Mouse (Mus musculus) midbrain, postnatal 0 days (tissue): Measurements from ENCODE around the gene Hal. TPM values are rescaled to one million over a fixed set of nuclear protein-coding genes. Genes with fewer than 3 reads are reported as not detected.

Source experiments
- ATAC-seq: fragments of 200-750 bp; cut with Nextera tagmentation; 2 replicates; pipeline ENCODE4 v1.8.0; 2017; ENCODE audit warnings: moderate number of reproducible peaks, mild to moderate bottlenecking, moderate TSS enrichment, moderate library complexity; ENCODE audit not compliant: low FRiP score
- DNase-seq: peaks from one replicate; pipeline ENCODE4 v3.0.0-alpha.2; 2015; ENCODE audit warnings: low spot score
- H3K27ac ChIP-seq: fragments of 300-500 bp; sonication (generic); 2 replicates; pipeline ENCODE4 v1.5.1; 2014; ENCODE audit warnings: low read depth, mild to moderate bottlenecking, low read length, mixed read lengths
- H3K27me3 ChIP-seq: fragments of 300-500 bp; sonication (generic); 2 replicates; pipeline ENCODE4 v1.6.1; 2014; ENCODE audit warnings: low read length, control low read depth, mixed read lengths; ENCODE audit not compliant: insufficient read depth
- H3K36me3 ChIP-seq: fragments of 300-500 bp; sonication (generic); 2 replicates; pipeline ENCODE4 v1.6.1; 2014; ENCODE audit warnings: low read length, control low read depth, mixed read lengths; ENCODE audit not compliant: insufficient read depth
- H3K4me1 ChIP-seq: fragments of 300-500 bp; sonication (generic); 2 replicates; pipeline ENCODE4 v1.6.1; 2014; ENCODE audit warnings: mild to moderate bottlenecking, control low read depth, antibody characterized with exemption, low read length, mixed read lengths; ENCODE audit not compliant: insufficient read depth
- H3K4me2 ChIP-seq: fragments of 300-500 bp; sonication (generic); 2 replicates; pipeline ENCODE4 v1.6.1; 2014; ENCODE audit warnings: low read depth, mild to moderate bottlenecking, low read length, mixed read lengths; ENCODE audit not compliant: poor library complexity, severe bottlenecking
- H3K4me3 ChIP-seq: fragments of 300-500 bp; sonication (generic); 2 replicates; pipeline ENCODE4 v1.5.1; 2014; ENCODE audit warnings: low read depth, mild to moderate bottlenecking, low read length, moderate library complexity
- H3K9ac ChIP-seq: fragments of 300-500 bp; sonication (generic); replicated peaks from 2 replicates; pipeline ENCODE4 v1.6.1; 2014; ENCODE audit warnings: mild to moderate bottlenecking, low read length, moderate library complexity, mixed read lengths; ENCODE audit not compliant: poor library complexity, severe bottlenecking
- H3K9me3 ChIP-seq: fragments of 300-500 bp; sonication (generic); 2 replicates; pipeline ENCODE4 v1.6.1; 2016; ENCODE audit warnings: low read length, control low read depth
- CTCF ChIP-seq: IDR thresholded peaks from 2 replicates; pipeline ENCODE4 v1.5.1; 2016; ENCODE audit warnings: antibody characterized with exemption, mild to moderate bottlenecking
- WGBS: fragments of 180-500 bp; shearing (Covaris S2); extraction: QIAGEN DNeasy Blood & Tissue Kit; methylation state at CpG from one replicate; pipeline ENCODE4 v1.1.7; 2014; 5-methylcytosine and 5-hydroxymethylcytosine counted together
- polyA plus RNA-seq: library from polyadenylated mRNA; unstranded; fragments of >200 nt; fragmentation: Nextera tagmentation; extraction: Ambion mirVana; gene quantifications from 2 replicates; pipeline ENCODE4 v1.2.1, GENCODE M21; 2015
- total RNA-seq: library from RNA; depleted of rRNA; stranded (reverse); fragments of >200 nt; gene quantifications from 2 replicates; pipeline ENCODE4 v1.2.3, GENCODE M21; 2014

Gene Hal
- total and polyA plus RNA-seq, 2 experiments from 2014 or later, result 0.20 to 0.49 TPM

- Histone ChIP-seq H3K4me2 (no peak overlapping the region), H3K27me3 (no peaks in the 10 kb centered on the region), H3K27ac (no peak overlapping the region), H3K9ac (no peak overlapping the region), H3K4me1 (no peaks in the 10 kb centered on the region), H3K9me3 (no peaks in the 10 kb centered on the region), H3K4me3 (no peak overlapping the region), H3K36me3 (no peaks in the 10 kb centered on the region)
- DNase-seq (no peak), ATAC-seq (no peak)
- no peak for TF ChIP-seq CTCF
- 58% methylated on average over 10 of the region's 10 CpGs for WGBS
These were observed 12.8 kb downstream of the Hal start for GRCm38 (mm10) chr10:93501346-93501745.

- no peaks in the 10 kb centered on the region for H3K36me3 ChIP-seq
- H3K4me1 ChIP-seq, result no peaks in the 10 kb centered on the region; the same call in 1 of the 2 replicates
- DNase-seq, result peak; percentile 21
- TF ChIP-seq CTCF, result no peak
- H3K4me3 ChIP-seq, result no peak overlapping the region
- H3K4me2 ChIP-seq, result no peak overlapping the region
- no peaks in the 10 kb centered on the region for H3K9me3 ChIP-seq
- no peak overlapping the region for H3K27ac ChIP-seq
- WGBS, result 69% methylated on average over 7 of the region's 7 CpGs
- H3K9ac ChIP-seq, result no peak overlapping the region
- no peak for ATAC-seq
- H3K27me3 ChIP-seq, result no peaks in the 10 kb centered on the region
These were observed 19.9 kb downstream of the Hal start for GRCm38 (mm10) chr10:93508383-93508970.

DNA sequence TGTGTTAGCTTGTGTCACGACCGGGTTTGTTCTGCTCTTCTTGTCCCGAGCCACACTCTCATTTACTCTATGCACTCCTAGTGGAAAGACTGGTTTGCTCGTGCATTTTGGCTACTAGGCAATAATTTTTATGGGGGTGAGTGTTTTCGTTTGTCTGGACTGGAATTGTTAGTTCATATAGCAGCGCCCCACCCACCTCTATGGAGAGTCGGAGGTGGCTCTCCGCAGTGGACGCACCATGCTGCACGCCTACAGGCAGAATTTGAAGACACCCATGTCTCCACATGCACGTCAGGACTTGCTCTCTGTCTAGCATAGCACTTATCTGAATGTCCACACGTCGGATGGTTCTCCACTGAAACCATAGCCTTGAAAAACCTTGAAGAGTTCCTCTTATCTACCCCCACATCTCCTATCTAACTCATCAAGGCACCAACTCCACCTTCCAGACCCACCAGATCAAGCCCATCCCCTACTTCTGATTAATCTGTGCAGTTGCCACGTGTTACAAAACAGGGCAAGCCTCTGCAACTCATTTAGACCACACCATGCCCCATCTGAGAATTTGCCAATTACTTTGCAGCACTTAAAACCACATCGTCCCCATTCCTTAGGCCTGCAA is 21.1 kb downstream of the Hal start:
- WGBS, result 91% methylated on average over 15 of the region's 15 CpGs
- Histone ChIP-seq H3K36me3 (no peaks in the 10 kb centered on the region), H3K4me1 (no peaks in the 10 kb centered on the region; the same call in 1 of the 2 replicates), H3K27me3 (no peaks in the 10 kb centered on the region), H3K27ac (no peak overlapping the region), H3K4me3 (no peak overlapping the region), H3K4me2 (no peak overlapping the region), H3K9me3 (no peaks in the 10 kb centered on the region), H3K9ac (no peak overlapping the region)
- DNase-seq, result no peak
- TF ChIP-seq CTCF, result no peak
- no peak for ATAC-seq

DNA sequence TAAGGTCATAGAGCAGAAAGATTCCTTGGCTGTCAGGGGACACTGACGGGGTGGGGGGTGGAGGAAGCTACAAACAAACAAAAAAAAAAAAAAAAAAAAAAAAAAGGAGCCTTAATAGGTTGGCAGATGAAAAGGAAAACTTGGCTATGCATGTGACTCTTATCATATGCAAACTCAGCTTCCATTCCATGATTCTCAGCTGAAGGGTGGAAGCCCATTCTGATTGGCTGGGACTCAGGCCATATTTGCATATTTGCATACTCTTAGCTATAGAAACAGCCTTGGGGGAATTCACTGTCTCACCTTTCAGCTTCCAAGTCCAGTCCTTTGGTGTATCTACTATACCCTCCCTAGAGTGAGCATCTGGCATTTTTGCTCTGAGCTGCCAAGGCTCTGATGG is 26.9 kb downstream of the Hal start:
- Histone ChIP-seq H3K4me1 (no peaks in the 10 kb centered on the region), H3K9ac (no peak overlapping the region), H3K27me3 (no peaks in the 10 kb centered on the region), H3K27ac (no peak overlapping the region), H3K4me3 (no peak overlapping the region), H3K9me3 (no peaks in the 10 kb centered on the region), H3K4me2 (no peak overlapping the region), H3K36me3 (no peaks in the 10 kb centered on the region)
- TF ChIP-seq CTCF, result no peak
- no peak for ATAC-seq
- 38% methylated on average over 1 of the region's 1 CpGs for WGBS
- DNase-seq, result peak; percentile 38

- WGBS, result 89% methylated on average over 12 of the region's 12 CpGs
- H3K9me3 ChIP-seq, result no peaks in the 10 kb centered on the region
- no peak for TF ChIP-seq CTCF
- H3K4me1 ChIP-seq, result no peaks in the 10 kb centered on the region
- H3K27ac ChIP-seq, result no peak overlapping the region
- H3K27me3 ChIP-seq, result no peaks in the 10 kb centered on the region
- no peak overlapping the region for H3K4me2 ChIP-seq
- H3K36me3 ChIP-seq, result no peaks in the 10 kb centered on the region
- H3K9ac ChIP-seq, result no peak overlapping the region
- ATAC-seq, result no peak
- H3K4me3 ChIP-seq, result no peak overlapping the region
- DNase-seq, result no peak
These were observed 27.4 kb downstream of the Hal start for GRCm38 (mm10) chr10:93515927-93516326.

DNA sequence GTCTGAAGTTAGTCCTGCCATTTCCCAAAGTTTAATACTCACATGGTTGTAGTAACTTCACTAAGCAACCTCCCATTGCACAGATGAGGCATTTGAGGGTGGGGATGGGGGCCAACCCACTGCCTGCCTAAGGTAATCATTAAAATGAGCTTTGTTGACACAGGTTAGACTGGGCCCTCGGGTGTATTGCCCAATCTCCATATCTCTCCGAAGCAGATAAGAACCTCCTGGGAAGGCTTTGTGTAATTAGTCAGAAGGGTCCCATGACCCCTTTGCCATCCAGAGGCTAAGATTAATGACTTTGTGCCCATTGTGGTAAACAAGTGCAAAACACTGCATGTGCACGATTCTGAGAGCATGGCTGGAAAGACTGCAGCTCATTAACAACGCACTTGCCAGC is 29.2 kb downstream of the Hal start:
- WGBS, result 68% methylated on average over 4 of the region's 4 CpGs
- no peak for ATAC-seq
- no peak for TF ChIP-seq CTCF

More for the DNA sequence above, 29.2 kb downstream of the Hal start:
- H3K27me3 ChIP-seq, result no peaks in the 10 kb centered on the region
- no peak overlapping the region for H3K4me2 ChIP-seq
- H3K4me1 ChIP-seq, result no peaks in the 10 kb centered on the region
- H3K4me3 ChIP-seq, result no peak overlapping the region
- H3K9me3 ChIP-seq, result no peaks in the 10 kb centered on the region
- H3K36me3 ChIP-seq, result no peaks in the 10 kb centered on the region
- DNase-seq, result no peak
- no peak overlapping the region for H3K27ac ChIP-seq
- no peak overlapping the region for H3K9ac ChIP-seq
